Mouse (Mus musculus): ENCODE measurements around the gene Mmp23. TPM values are rescaled to one million over a fixed set of nuclear protein-coding genes. Genes with fewer than 3 reads are reported as not detected.
A peak's percentile ranks its signal among the peaks of the same experiment; 100 is the strongest.
"Not testable (repeated sequence)": the region's sequence is repeated elsewhere in the genome, so short reads cannot be mapped to it uniquely, and the experiment has no call there.

Gene Mmp23
- polyA plus RNA-seq, 1 experiment from 2014 or later, result 1.6 TPM

DNA sequence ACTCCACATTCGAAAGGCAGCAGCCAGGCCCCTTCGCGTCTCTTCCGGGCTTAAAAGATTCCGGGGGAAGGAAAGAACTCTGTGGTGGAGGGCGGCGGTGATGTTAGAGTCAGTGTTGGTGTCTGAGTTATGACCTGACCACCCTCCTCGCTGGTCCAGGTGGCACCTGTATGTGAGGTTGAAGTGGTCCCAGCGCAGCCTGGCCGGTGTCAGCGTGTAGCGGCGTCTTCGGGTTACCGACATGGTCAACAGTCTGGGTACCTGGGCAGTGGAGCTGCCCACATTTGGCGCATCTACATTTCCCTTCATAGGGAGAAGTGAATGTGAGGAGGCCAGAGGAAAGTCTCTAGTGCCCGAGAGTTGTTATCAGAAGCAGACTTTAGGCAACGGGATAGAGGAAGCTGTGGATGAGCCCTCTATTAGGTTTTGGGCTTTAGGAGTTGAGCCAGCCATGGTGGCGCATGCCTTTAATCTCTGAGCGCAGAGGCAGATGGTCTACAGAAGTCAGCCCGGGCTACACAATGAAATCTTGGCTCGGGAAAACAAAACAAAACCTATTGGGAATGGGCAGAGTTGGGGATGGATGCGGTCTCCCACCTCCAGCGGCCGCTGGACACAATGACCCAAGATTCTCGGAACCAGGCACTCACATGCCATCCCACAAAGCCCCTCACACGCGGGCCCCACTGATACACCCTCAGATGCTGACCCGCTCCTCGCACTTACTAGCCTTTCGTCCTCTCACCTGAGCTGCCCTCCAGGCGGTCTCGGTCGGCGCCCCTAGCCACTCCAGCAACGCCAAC, 700 bp downstream of the Mmp23 start:
- H3K36me3 ChIP-seq (ENCODE audit: poor library complexity, severe bottlenecking), result peaks cover 63% of the 10 kb centered on the region
- H3K4me3 ChIP-seq, result peak overlapping the region; percentile 30
- H3K9ac ChIP-seq, result peak overlapping the region; percentile 61
- H3K4me1 ChIP-seq, result peaks cover 34% of the 10 kb centered on the region
- H3K4me2 ChIP-seq, result peak overlapping the region; percentile 59
- no peak overlapping the region for H3K27ac ChIP-seq
- H3K9me3 ChIP-seq (replicated peaks), result no peaks in the 10 kb centered on the region
- peak; percentile 6; the same call in 1 of the 2 replicates for ATAC-seq
- 18% methylated on average over 36 of the region's 36 CpGs for WGBS
- peaks cover 61% of the 10 kb centered on the region for H3K27me3 ChIP-seq

DNA sequence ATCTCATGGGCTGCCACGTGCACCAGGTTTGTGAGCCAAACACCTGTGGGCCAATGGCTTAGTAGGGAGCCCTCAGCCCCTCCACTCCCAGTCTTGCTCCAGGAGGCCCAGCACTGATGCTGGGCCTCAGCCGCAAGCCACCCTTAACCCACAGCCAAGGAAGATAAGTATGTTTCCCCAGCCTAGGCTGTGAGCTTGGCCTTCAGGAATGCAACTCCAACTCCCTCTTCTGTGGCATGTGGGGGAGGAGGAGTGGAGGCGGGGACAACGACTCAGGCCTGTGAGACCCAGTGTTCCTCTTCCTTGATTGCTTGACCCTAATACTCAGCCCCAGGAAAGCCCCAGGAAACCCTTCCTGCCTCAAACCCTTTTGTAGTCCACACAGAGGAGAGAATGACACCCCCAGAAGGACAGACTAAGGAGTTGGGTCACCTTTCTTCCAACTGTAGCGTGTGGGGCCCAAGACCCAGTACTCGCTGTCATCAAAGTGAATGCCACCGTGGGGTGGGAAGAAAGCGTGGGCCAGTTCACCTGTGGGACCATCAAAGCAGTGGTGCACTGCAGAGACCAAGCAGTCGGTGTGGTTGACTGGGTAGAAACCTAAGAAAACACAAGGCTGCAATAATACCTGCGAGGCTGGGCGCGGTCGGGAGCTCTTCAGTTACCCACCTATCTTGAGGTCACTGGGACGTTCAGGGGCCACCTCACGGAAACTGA, 1.5 kb downstream of the Mmp23 start:
- H3K27ac ChIP-seq, result no peak overlapping the region
- peaks cover 61% of the 10 kb centered on the region for H3K36me3 ChIP-seq (ENCODE audit: poor library complexity, severe bottlenecking)
- H3K4me2 ChIP-seq, result no peak overlapping the region
- H3K9ac ChIP-seq, result no peak overlapping the region
- peaks cover 60% of the 10 kb centered on the region for H3K27me3 ChIP-seq
- no peak for ATAC-seq
- H3K9me3 ChIP-seq (replicated peaks), result no peaks in the 10 kb centered on the region
- H3K4me3 ChIP-seq, result no peak overlapping the region
- peaks cover 34% of the 10 kb centered on the region for H3K4me1 ChIP-seq
- 70% methylated on average over 15 of the region's 15 CpGs for WGBS

DNA sequence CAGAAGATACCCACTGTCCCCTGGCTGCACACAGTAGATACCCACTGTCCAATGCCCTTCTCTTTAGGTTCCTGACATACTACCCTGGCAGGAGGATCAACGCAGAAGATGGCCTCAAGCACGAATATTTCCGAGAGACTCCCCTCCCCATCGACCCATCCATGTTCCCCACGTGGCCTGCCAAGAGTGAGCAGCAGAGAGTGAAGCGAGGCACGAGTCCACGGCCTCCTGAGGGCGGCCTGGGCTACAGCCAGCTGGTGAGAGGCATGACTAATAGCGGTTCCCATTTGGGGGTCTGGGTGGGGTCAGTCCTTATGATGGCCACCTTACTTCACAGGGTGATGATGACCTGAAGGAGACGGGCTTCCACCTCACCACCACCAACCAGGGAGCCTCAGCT, 3.8 kb downstream of the Mmp23 start:
- H3K4me1 ChIP-seq, result peaks cover 22% of the 10 kb centered on the region
- peaks cover 36% of the 10 kb centered on the region for H3K27me3 ChIP-seq
- no peak overlapping the region for H3K4me2 ChIP-seq
- WGBS, result 93% methylated on average over 11 of the region's 11 CpGs
- H3K9me3 ChIP-seq (replicated peaks), result no peaks in the 10 kb centered on the region
- no peak overlapping the region for H3K27ac ChIP-seq
- H3K9ac ChIP-seq, result no peak overlapping the region
- no peak for ATAC-seq
- no peak overlapping the region for H3K4me3 ChIP-seq
- peaks cover 65% of the 10 kb centered on the region for H3K36me3 ChIP-seq (ENCODE audit: poor library complexity, severe bottlenecking)

DNA sequence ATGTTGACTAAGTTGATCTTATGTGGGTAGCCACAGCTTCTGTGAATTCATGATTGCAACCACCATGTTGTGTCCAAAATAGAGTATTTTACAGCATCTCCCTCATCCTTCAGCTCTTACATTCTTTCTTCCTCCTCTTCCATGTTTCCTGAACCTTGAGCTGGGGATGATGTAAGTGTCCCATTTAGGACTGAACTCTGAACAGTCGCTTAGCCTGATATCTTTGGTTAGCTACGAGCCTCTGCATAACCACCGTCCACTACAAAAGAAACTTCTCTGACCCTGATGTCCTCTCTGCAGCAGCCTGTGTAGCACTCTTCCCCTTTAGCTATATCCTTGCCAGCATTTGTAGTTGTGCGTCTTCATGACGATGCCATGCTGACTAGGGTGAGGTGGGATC, 7.5 kb downstream of the Mmp23 start:
- H3K9ac ChIP-seq, result no peak overlapping the region
- peaks cover under 1% of the 10 kb centered on the region; the same call in 1 of the 2 replicates for H3K27me3 ChIP-seq
- WGBS, result 94% methylated on average over 5 of the region's 5 CpGs
- ATAC-seq, result no peak
- H3K4me2 ChIP-seq, result no peak overlapping the region
- no peaks in the 10 kb centered on the region for H3K9me3 ChIP-seq (replicated peaks)
- no peak overlapping the region for H3K27ac ChIP-seq
- no peaks in the 10 kb centered on the region for H3K4me1 ChIP-seq
- H3K4me3 ChIP-seq, result no peak overlapping the region
- H3K36me3 ChIP-seq (ENCODE audit: poor library complexity, severe bottlenecking), result peaks cover 88% of the 10 kb centered on the region

DNA sequence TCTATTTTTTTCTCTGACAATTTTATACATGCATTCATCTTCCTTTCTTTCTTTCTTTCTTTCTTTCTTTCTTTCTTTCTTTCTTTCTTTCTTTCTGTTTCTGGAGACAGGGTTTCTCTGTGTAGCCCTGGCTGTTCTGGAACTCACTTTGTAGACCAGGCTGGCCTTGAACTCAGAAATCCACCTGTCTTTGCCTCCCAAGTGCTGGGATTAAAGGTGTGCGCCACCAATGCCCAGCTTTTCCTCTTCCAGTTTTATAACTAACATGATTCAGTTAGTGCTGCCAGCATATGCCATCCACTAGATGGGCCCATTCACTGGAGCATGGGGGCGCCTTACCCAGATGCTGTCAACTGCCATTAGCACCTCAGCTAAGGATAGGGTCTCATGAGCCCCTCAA, 7.9 kb downstream of the Mmp23 start, which contains the start of gene Gm10563:
TSS of gene Gm10563 (minus strand) at position 101 of the 400 bp plus-strand sequence.
- WGBS, result 95% methylated on average over 2 of the region's 2 CpGs
- H3K27me3 ChIP-seq; H3K4me1 ChIP-seq; H3K9ac ChIP-seq; H3K4me2 ChIP-seq; H3K9me3 ChIP-seq (replicated peaks); ATAC-seq; H3K27ac ChIP-seq; H3K4me3 ChIP-seq: not testable (repeated sequence)
- peaks cover 88% of the 10 kb centered on the region for H3K36me3 ChIP-seq (ENCODE audit: poor library complexity, severe bottlenecking)

GRCm38 (mm10) chr4:155643531-155643930, 9.7 kb downstream of the Mmp23 start:
- ATAC-seq, result no peak
- Histone ChIP-seq H3K9ac (no peak overlapping the region), H3K4me2 (no peak overlapping the region), H3K9me3 (replicated peaks) (no peaks in the 10 kb centered on the region), H3K27me3 (no peaks in the 10 kb centered on the region), H3K4me1 (no peaks in the 10 kb centered on the region), H3K27ac (no peak overlapping the region), H3K4me3 (no peak overlapping the region), H3K36me3 (ENCODE audit: poor library complexity, severe bottlenecking) (peaks cover 84% of the 10 kb centered on the region)
- WGBS, result 96% methylated on average over 1 of the region's 1 CpGs

GRCm38 (mm10) chr4:155635766-155636499, 17.3 kb downstream of the Mmp23 start:
- Histone ChIP-seq H3K9ac (no peak overlapping the region), H3K36me3 (ENCODE audit: poor library complexity, severe bottlenecking) (peaks cover 91% of the 10 kb centered on the region), H3K9me3 (replicated peaks) (no peaks in the 10 kb centered on the region), H3K27ac (no peak overlapping the region), H3K4me3 (no peak overlapping the region), H3K27me3 (no peaks in the 10 kb centered on the region), H3K4me2 (no peak overlapping the region), H3K4me1 (no peaks in the 10 kb centered on the region)
- ATAC-seq, result no peak

GRCm38 (mm10) chr4:155630267-155630666, 22.9 kb downstream of the Mmp23 start:
- Histone ChIP-seq H3K4me2 (no peak overlapping the region), H3K27me3 (no peaks in the 10 kb centered on the region), H3K4me1 (peaks cover 4% of the 10 kb centered on the region), H3K9me3 (replicated peaks) (no peaks in the 10 kb centered on the region), H3K27ac (no peak overlapping the region), H3K36me3 (ENCODE audit: poor library complexity, severe bottlenecking) (peaks cover 79% of the 10 kb centered on the region), H3K9ac (no peak overlapping the region), H3K4me3 (no peak overlapping the region)
- ATAC-seq, result no peak
- WGBS, result 85% methylated on average over 6 of the region's 6 CpGs

DNA sequence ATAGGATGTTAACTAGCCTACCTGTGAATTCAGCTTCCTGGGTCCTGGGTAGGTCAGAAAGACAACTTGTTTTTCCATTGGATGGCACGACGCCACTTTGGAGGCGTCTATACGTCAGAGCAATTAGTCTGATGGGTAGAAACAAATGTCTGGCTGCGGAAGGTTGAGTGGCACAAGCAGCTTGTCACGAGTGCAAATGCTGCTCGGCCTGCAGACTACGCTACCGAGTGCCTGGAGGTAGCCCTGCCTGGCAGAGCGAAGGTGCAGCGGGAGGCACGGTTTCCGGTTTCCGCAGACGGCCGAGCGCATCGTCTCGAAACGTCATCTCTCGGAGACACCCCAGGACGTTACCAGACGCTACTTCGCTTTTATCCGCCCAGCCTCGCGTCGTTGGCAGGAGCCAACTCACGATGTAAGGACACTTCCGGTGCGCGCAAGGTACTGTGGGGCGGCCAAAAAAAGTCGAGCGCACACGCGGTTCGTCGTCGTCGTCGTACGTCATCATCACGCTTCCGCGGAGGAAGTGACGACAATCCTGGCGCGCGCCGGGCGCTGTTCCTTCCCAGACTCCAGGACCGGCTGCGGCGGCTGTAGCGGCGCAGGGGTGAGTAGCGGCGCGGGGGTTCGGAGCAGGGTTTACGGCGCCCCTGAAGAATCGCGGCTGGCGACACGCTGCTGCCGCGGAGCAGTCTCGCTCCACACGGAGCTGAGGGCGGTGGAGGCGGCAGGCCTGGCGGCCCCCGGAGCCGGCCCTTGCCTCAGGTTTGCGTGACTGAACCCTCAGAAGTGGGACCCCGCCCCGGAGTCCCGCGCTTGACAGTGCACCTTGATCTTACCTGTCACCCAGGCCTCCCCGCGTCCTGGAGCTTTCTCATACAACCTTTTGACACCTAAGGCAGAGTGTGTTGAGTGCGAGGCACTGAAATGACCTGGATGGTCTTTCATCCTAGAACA, 28.6 kb downstream of the Mmp23 start, which contains the start of gene Cdk11b:
TSS of gene Cdk11b (plus strand) at position 517 of the 954 bp plus-strand sequence.
- peak within 1 kb of the TSS; percentile 87 for H3K9ac ChIP-seq
- peak within 1 kb of the TSS; percentile 75 for H3K4me2 ChIP-seq
- no peaks in the 10 kb centered on the region for H3K9me3 ChIP-seq (replicated peaks)
- H3K27ac ChIP-seq, result peak within 1 kb of the TSS; percentile 89
- H3K36me3 ChIP-seq (ENCODE audit: poor library complexity, severe bottlenecking), result peaks cover 46% of the 10 kb centered on the region
- H3K4me3 ChIP-seq, result peak within 1 kb of the TSS; percentile 97
- under 1% methylated on average over 84 of the region's 84 CpGs for WGBS
- H3K4me1 ChIP-seq, result peaks cover 13% of the 10 kb centered on the region
- peak; percentile 100 for ATAC-seq
- no peaks in the 10 kb centered on the region for H3K27me3 ChIP-seq

GRCm38 (mm10) chr4:155618321-155618720, 34.9 kb downstream of the Mmp23 start:
- Histone ChIP-seq H3K27ac (no peak overlapping the region), H3K36me3 (ENCODE audit: poor library complexity, severe bottlenecking) (peaks cover 76% of the 10 kb centered on the region), H3K27me3 (no peaks in the 10 kb centered on the region), H3K4me3 (no peak overlapping the region), H3K9ac (no peak overlapping the region), H3K9me3 (replicated peaks) (no peaks in the 10 kb centered on the region), H3K4me2 (no peak overlapping the region), H3K4me1 (peaks cover 1% of the 10 kb centered on the region)
- ATAC-seq, result no peak
- 95% methylated on average over 5 of the region's 5 CpGs for WGBS

- H3K27me3 ChIP-seq, result no peaks in the 10 kb centered on the region
- no peak overlapping the region for H3K4me3 ChIP-seq
- H3K4me2 ChIP-seq, result no peak overlapping the region
- no peaks in the 10 kb centered on the region for H3K9me3 ChIP-seq (replicated peaks)
- ATAC-seq, result no peak
- no peaks in the 10 kb centered on the region for H3K4me1 ChIP-seq
- 98% methylated on average over 3 of the region's 3 CpGs for WGBS
- no peak overlapping the region for H3K9ac ChIP-seq
- H3K27ac ChIP-seq, result no peak overlapping the region
- peaks cover 80% of the 10 kb centered on the region for H3K36me3 ChIP-seq (ENCODE audit: poor library complexity, severe bottlenecking)
Observed at GRCm38 (mm10) chr4:155613264-155613663, 39.9 kb downstream of the Mmp23 start.
